Mouse (Mus musculus) spleen, adult 2 months (tissue): ENCODE measurements at regions not wholly inside any gene's neighbourhood (a gene's known extent, or its start where the extent isn't known, plus 50 kb on each side); places are given as distances from the start of the nearest gene placed in this dataset.

Experiments
- CTCF ChIP-seq: fragments of 200-500 bp; IDR thresholded peaks from 2 replicates; pipeline ENCODE4 v1.5.1; 2011; ENCODE audit warnings: mild to moderate bottlenecking, inconsistent platforms; ENCODE audit not compliant: insufficient read depth, insufficient read length, insufficient replicate concordance; ENCODE audit errors: extremely low read depth
- POLR2A ChIP-seq: fragments of 200-500 bp; IDR thresholded peaks from 2 replicates; pipeline ENCODE4 v1.6.1; 2011; ENCODE audit warnings: low read depth, low read length, inconsistent platforms

GRCm38 (mm10) chr9:46538616-46539015 lies 218.8 kb upstream of the 4931429L15Rik start:
- TF ChIP-seq CTCF (no peak), POLR2A (no peak)
